Comparison of ENCODE assay signal across 19 mouse cellular contexts in the genomic region with DNA sequence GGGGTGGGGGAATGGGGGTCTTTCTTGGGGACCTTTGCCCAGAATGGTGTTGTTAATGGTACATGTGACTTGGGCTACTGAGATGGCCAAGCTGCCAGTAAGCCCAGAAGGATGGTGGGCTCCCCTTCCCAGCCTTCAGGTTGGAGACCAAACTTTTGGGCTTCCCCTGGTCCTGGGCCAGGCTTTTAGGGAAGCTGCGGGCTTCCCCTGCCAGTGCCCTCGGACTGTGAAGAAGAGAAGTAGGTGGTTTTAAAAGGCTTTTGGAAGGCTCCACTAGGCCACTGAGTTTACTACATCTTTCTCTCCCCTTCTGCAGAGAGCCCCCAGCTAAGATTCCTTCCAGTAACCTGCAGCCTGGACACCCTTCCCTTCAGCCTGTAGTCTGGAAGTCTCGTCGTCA. TPM values are rescaled to one million over a fixed set of nuclear protein-coding genes. Genes with fewer than 3 reads are reported as not detected.
DNase-seq lines count a peak whose midpoint lies in the region; ATAC-seq and TF ChIP-seq lines count a peak whose summit lies in the region.
"Had no signal": no experiment of that assay in that cellular context is flagged by ENCODE, and none has a peak within 500 bp of the region (broad histone marks: within the 10 kb centered on the region; RNA-seq: fewer than 3 reads in every experiment).

No protein-coding gene starts in this region.

- TF ChIP-seq CTCF in MEL (IDR thresholded peaks at IDR 0.05 in 2 of 3, conservative IDR thresholded peaks at IDR 0.05 in 1 of 3; ENCODE audit: control insufficient read depth in 1 of 3, insufficient read depth in 1 of 3, low read depth in 2 of 3, low read length in 3 of 3, poor library complexity in 1 of 3, severe bottlenecking in 1 of 3): no peak

- peaks cover 9% of the 10 kb centered on the region for H3K27me3 ChIP-seq in kidney, embryonic 16.5 days (ENCODE audit: insufficient read depth, low read length)
- no peaks in the 10 kb centered on the region for H3K27me3 ChIP-seq in MEL (ENCODE audit: control insufficient read depth in 1 of 2, insufficient read depth in 2 of 2, low read length in 2 of 2)
- H3K27me3 ChIP-seq in liver, embryonic 12.5 days (replicated peaks): peaks cover 43% of the 10 kb centered on the region
- peaks cover 9% of the 10 kb centered on the region; the same call in 1 of the 2 replicates for H3K27me3 ChIP-seq in stomach, embryonic 16.5 days (ENCODE audit: control insufficient read depth, insufficient read depth, low read length)

- no peak for TF ChIP-seq RAD21 in MEL (IDR thresholded peaks at IDR 0.05; ENCODE audit: low read depth, low read length)

- no peak for TF ChIP-seq POLR2A in MEL (IDR thresholded peaks at IDR 0.05; ENCODE audit: control insufficient read depth in 1 of 2, insufficient read depth in 1 of 2, low read depth in 1 of 2, low read length in 2 of 2, poor library complexity in 1 of 2)

- H3K9me3 ChIP-seq in kidney, embryonic 16.5 days (ENCODE audit: low read length): no peaks in the 10 kb centered on the region
- H3K9me3 ChIP-seq in MEL (replicated peaks; ENCODE audit: insufficient read depth, low read length): no peaks in the 10 kb centered on the region
- no peaks in the 10 kb centered on the region for H3K9me3 ChIP-seq in liver, embryonic 12.5 days (replicated peaks)
- no peaks in the 10 kb centered on the region for H3K9me3 ChIP-seq in stomach, embryonic 16.5 days (replicated peaks; ENCODE audit: control insufficient read depth, low read length)
- H3K9me3 ChIP-seq: embryonic facial prominence, embryonic 10.5 days; limb, embryonic 13.5 days; midbrain, embryonic 12.5 days had no signal

- H3K36me3 ChIP-seq in kidney, embryonic 16.5 days (ENCODE audit: insufficient read depth, low read length): no peaks in the 10 kb centered on the region
- H3K36me3 ChIP-seq in MEL (ENCODE audit: control insufficient read depth in 1 of 2, insufficient read depth in 2 of 2, low read length in 2 of 2): peaks cover 0 to 14% of the 10 kb centered on the region in 2 experiments
- no peaks in the 10 kb centered on the region for H3K36me3 ChIP-seq in liver, embryonic 12.5 days
- no peaks in the 10 kb centered on the region for H3K36me3 ChIP-seq in stomach, embryonic 16.5 days (ENCODE audit: control insufficient read depth, insufficient read depth, low read length)
- H3K36me3 ChIP-seq: embryonic facial prominence, embryonic 10.5 days; limb, embryonic 13.5 days; midbrain, embryonic 12.5 days had no signal

- ATAC-seq in kidney, embryonic 16.5 days (ENCODE audit: low FRiP score, low TSS enrichment): no peak
- no peak for ATAC-seq in liver, embryonic 12.5 days
- no peak for ATAC-seq in stomach, embryonic 16.5 days (ENCODE audit: insufficient read depth, low FRiP score)
- ATAC-seq: hindbrain, embryonic 16.5 days had no signal

- 81% methylated on average over 4 of the region's 4 CpGs for WGBS in kidney, embryonic 16.5 days
- 31% methylated on average over 4 of the region's 4 CpGs for WGBS in liver, embryonic 12.5 days (ENCODE audit: insufficient replicate concordance)
- 85% methylated on average over 4 of the region's 4 CpGs for WGBS in stomach, embryonic 16.5 days

- no peak overlapping the region for H3K9ac ChIP-seq in kidney, embryonic 16.5 days (replicated peaks; ENCODE audit: low read length)
- H3K9ac ChIP-seq in MEL (ENCODE audit: control insufficient read depth, low read depth, low read length, poor library complexity, severe bottlenecking): peak overlapping the region; percentile 86
- peak overlapping the region; percentile 69 for H3K9ac ChIP-seq in liver, embryonic 12.5 days
- no peak overlapping the region for H3K9ac ChIP-seq in stomach, embryonic 16.5 days (ENCODE audit: low read length)
- H3K9ac ChIP-seq: midbrain, embryonic 12.5 days had no signal

- H3K27ac ChIP-seq in kidney, embryonic 16.5 days (ENCODE audit: low read length): no peak overlapping the region
- H3K27ac ChIP-seq in MEL (ENCODE audit: control insufficient read depth, low read depth, low read length): peak overlapping the region; percentile 38
- no peak overlapping the region for H3K27ac ChIP-seq in liver, embryonic 12.5 days
- H3K27ac ChIP-seq in stomach, embryonic 16.5 days (ENCODE audit: low read length): no peak overlapping the region
- H3K27ac ChIP-seq: embryonic facial prominence, embryonic 10.5 days; limb, embryonic 13.5 days; midbrain, embryonic 12.5 days had no signal

- H3K79me2 ChIP-seq in MEL (ENCODE audit: control insufficient read depth, insufficient read depth, low read length, poor library complexity): peaks cover 16% of the 10 kb centered on the region

- no peak for TF ChIP-seq EP300 in MEL (IDR thresholded peaks at IDR 0.05; ENCODE audit: low read depth in 1 of 2, low read length in 2 of 2)

- no peak for DNase-seq in kidney, postnatal 10 days
- peak; percentile 59 for DNase-seq in MEL (ENCODE audit: low read depth, low spot score)
- no peak for DNase-seq in embryo, embryonic 9.5 days (ENCODE audit: extremely low spot score)
- no peak for DNase-seq in ovary, postnatal 10 days (ENCODE audit: low spot score)
- DNase-seq: adrenal gland, postnatal 36 days; heart, postnatal 10 days; kidney, adult 8-10 months; lung, postnatal 36 days had no signal

- H3K4me3 ChIP-seq in kidney, embryonic 16.5 days (ENCODE audit: low read length): 0 out of 2 replicates have a peak overlapping the region, but pooled peaks have one; percentile 38
- peak overlapping the region; percentile 81 to 98 for H3K4me3 ChIP-seq in MEL (ENCODE audit: control insufficient read depth in 1 of 2, insufficient read depth in 1 of 2, low read depth in 2 of 2, low read length in 2 of 2)
- peak overlapping the region; percentile 57 for H3K4me3 ChIP-seq in liver, embryonic 12.5 days
- 0 out of 2 replicates have a peak overlapping the region, but pooled peaks have one; percentile 36 for H3K4me3 ChIP-seq in stomach, embryonic 16.5 days (replicated peaks; ENCODE audit: low read length)

- H3K4me1 ChIP-seq in kidney, embryonic 16.5 days (ENCODE audit: insufficient read depth, low read length): peaks cover 5% of the 10 kb centered on the region; the same call in 1 of the 2 replicates
- H3K4me1 ChIP-seq in MEL (ENCODE audit: control insufficient read depth in 1 of 2, insufficient read depth in 2 of 2, low read length in 2 of 2): peaks cover 4 to 14% of the 10 kb centered on the region in 2 experiments; a peak in 3 of 4 replicates
- H3K4me1 ChIP-seq in liver, embryonic 12.5 days: peaks cover 39% of the 10 kb centered on the region
- H3K4me1 ChIP-seq in stomach, embryonic 16.5 days (ENCODE audit: control insufficient read depth, insufficient read depth, low read length): peaks cover 7% of the 10 kb centered on the region; the same call in 1 of the 2 replicates

- H3K4me2 ChIP-seq in kidney, embryonic 16.5 days (replicated peaks; ENCODE audit: low read depth, low read length): peak overlapping the region; percentile 57; the same call in 1 of the 2 replicates
- H3K4me2 ChIP-seq in liver, embryonic 12.5 days: peak overlapping the region; percentile 72
- H3K4me2 ChIP-seq in stomach, embryonic 16.5 days (ENCODE audit: low read depth, low read length): no peak overlapping the region

TF ChIP-seq in MEL, 35 proteins besides CTCF, POLR2A, EP300 and RAD21 (continues in another document):
- TF ChIP-seq ETS1 (IDR thresholded peaks at IDR 0.05; ENCODE audit: low read depth, low read length) (0 out of 2 replicates have a peak, but pooled peaks have one; percentile 8), RCOR1 (IDR thresholded peaks at IDR 0.05; ENCODE audit: low read depth, low read length) (no peak), POLR2AphosphoS5 (IDR thresholded peaks at IDR 0.05; ENCODE audit: borderline replicate concordance, low read depth, low read length) (no peak)

RNA-seq across cellular contexts. Expression of a gene that starts 1.1 kb away (rescaled TPM):
- polyA plus RNA-seq in kidney, embryonic 16.5 days (2015; fragmentation: Nextera tagmentation; extraction: Ambion mirVana): 0.98 and 1.5 TPM in 2 replicates
- 1.4 and 7.1 TPM in 2 replicates for total RNA-seq in MEL (2012; rRNA removed)
- polyA plus RNA-seq in MEL (2012; ENCODE audit: insufficient read depth in 1 of 2, insufficient read length in 2 of 2, low read depth in 1 of 2, low replicate concordance in 2 of 2, missing spikeins in 1 of 2): 10 to 100 TPM in 1 of 2 experiments, not detected in 1; 18.2 TPM
- 3.3 TPM in 2 replicates for polyA plus RNA-seq in liver, embryonic 12.5 days (2016; fragmentation: Nextera tagmentation; extraction: Ambion mirVana)
- polyA plus RNA-seq in stomach, embryonic 16.5 days (2015; fragmentation: Nextera tagmentation; extraction: Ambion mirVana): 0.71 and 0.99 TPM in 2 replicates
- total RNA-seq: adrenal gland, postnatal 36 days; gastrocnemius, postnatal 4 days; heart, postnatal 10 days; layer of hippocampus, adult 18-20 months; left cerebral cortex, adult 18-20 months had no signal
- polyA plus RNA-seq: hindbrain, embryonic 16.5 days; midbrain, embryonic 12.5 days; urinary bladder, adult 2 months had no signal

RNA-seq across cellular contexts. Expression of a gene that starts 8.5 kb away (rescaled TPM):
- 49.3 and 52.0 TPM in 2 replicates for polyA plus RNA-seq in kidney, embryonic 16.5 days (2015; fragmentation: Nextera tagmentation; extraction: Ambion mirVana)
- total RNA-seq in MEL (2012; rRNA removed): 80.4 and 84.6 TPM in 2 replicates
- 100 to 1,000 TPM in 1 of 2 experiments, not detected in 1; 147 TPM for polyA plus RNA-seq in MEL (2012; ENCODE audit: insufficient read depth in 1 of 2, insufficient read length in 2 of 2, low read depth in 1 of 2, low replicate concordance in 2 of 2, missing spikeins in 1 of 2)
- 32.5 and 34.1 TPM in 2 replicates for polyA plus RNA-seq in liver, embryonic 12.5 days (2016; fragmentation: Nextera tagmentation; extraction: Ambion mirVana)
- polyA plus RNA-seq in stomach, embryonic 16.5 days (2015; fragmentation: Nextera tagmentation; extraction: Ambion mirVana): 47.6 and 49.5 TPM in 2 replicates

RNA-seq across cellular contexts. Expression of a gene that starts 10.5 kb away (rescaled TPM):
- polyA plus RNA-seq in kidney, embryonic 16.5 days (2015; fragmentation: Nextera tagmentation; extraction: Ambion mirVana): 17.0 and 28.6 TPM in 2 replicates
- not detected in 2 replicates for total RNA-seq in MEL (2012; rRNA removed)
- polyA plus RNA-seq in MEL (2012; ENCODE audit: insufficient read depth in 1 of 2, insufficient read length in 2 of 2, low read depth in 1 of 2, low replicate concordance in 2 of 2, missing spikeins in 1 of 2): not detected
- 2.4 and 3.7 TPM in 2 replicates for polyA plus RNA-seq in liver, embryonic 12.5 days (2016; fragmentation: Nextera tagmentation; extraction: Ambion mirVana)
- polyA plus RNA-seq in stomach, embryonic 16.5 days (2015; fragmentation: Nextera tagmentation; extraction: Ambion mirVana): 0.54 and 0.66 TPM in 2 replicates
- total RNA-seq: adrenal gland, postnatal 36 days; gastrocnemius, postnatal 4 days; heart, postnatal 10 days; layer of hippocampus, adult 18-20 months; left cerebral cortex, adult 18-20 months had no signal
- polyA plus RNA-seq: embryonic facial prominence, embryonic 10.5 days; hindbrain, embryonic 16.5 days; limb, embryonic 13.5 days; midbrain, embryonic 12.5 days; urinary bladder, adult 2 months had no signal

RNA-seq across cellular contexts. Expression of a gene that starts 31.8 kb away (rescaled TPM):
- 68.3 and 79.0 TPM in 2 replicates for polyA plus RNA-seq in kidney, embryonic 16.5 days (2015; fragmentation: Nextera tagmentation; extraction: Ambion mirVana)
- 14.5 and 14.7 TPM in 2 replicates for total RNA-seq in MEL (2012; rRNA removed)
- polyA plus RNA-seq in MEL (2012; ENCODE audit: insufficient read depth in 1 of 2, insufficient read length in 2 of 2, low read depth in 1 of 2, low replicate concordance in 2 of 2, missing spikeins in 1 of 2): 10 to 100 TPM in 1 of 2 experiments, not detected in 1; 52.0 TPM
- 36.2 and 41.1 TPM in 2 replicates for polyA plus RNA-seq in liver, embryonic 12.5 days (2016; fragmentation: Nextera tagmentation; extraction: Ambion mirVana)
- 66.9 and 79.1 TPM in 2 replicates for polyA plus RNA-seq in stomach, embryonic 16.5 days (2015; fragmentation: Nextera tagmentation; extraction: Ambion mirVana)

RNA-seq across cellular contexts. Expression of a gene that starts 31.9 kb away (rescaled TPM):
- 165 and 175 TPM in 2 replicates for polyA plus RNA-seq in kidney, embryonic 16.5 days (2015; fragmentation: Nextera tagmentation; extraction: Ambion mirVana)
- 126 and 137 TPM in 2 replicates for total RNA-seq in MEL (2012; rRNA removed)
- 100 to 1,000 TPM; 160 to 165 TPM for polyA plus RNA-seq in MEL (2012; ENCODE audit: insufficient read depth in 1 of 2, insufficient read length in 2 of 2, low read depth in 1 of 2, low replicate concordance in 2 of 2, missing spikeins in 1 of 2)
- 134 TPM in 2 replicates for polyA plus RNA-seq in liver, embryonic 12.5 days (2016; fragmentation: Nextera tagmentation; extraction: Ambion mirVana)
- polyA plus RNA-seq in stomach, embryonic 16.5 days (2015; fragmentation: Nextera tagmentation; extraction: Ambion mirVana): 150 and 166 TPM in 2 replicates

Comparison
In these comparisons a context has a peak if more than half of its experiments do, and no peak if none do; other contexts are left out.
1. H3K4me3 ChIP-seq: peak in every context shown above with its lines; median percentile 90 in MEL; 57 in liver, embryonic 12.5 days; 38 in kidney, embryonic 16.5 days; 36 in stomach, embryonic 16.5 days.
2. H3K9ac ChIP-seq: peak in MEL (single experiment) and liver, embryonic 12.5 days (single experiment); none in kidney, embryonic 16.5 days (single experiment) and stomach, embryonic 16.5 days (single experiment).